Mouse (Mus musculus) MN1 (cell line): ENCODE data around the gene Slc6a2.

ENCODE experiments used
- DNase-seq: peaks from one replicate; pipeline ENCODE4 v3.0.0-alpha.2; 2016; ENCODE audit warnings: low spot score

Slc6a2 gene

DNA sequence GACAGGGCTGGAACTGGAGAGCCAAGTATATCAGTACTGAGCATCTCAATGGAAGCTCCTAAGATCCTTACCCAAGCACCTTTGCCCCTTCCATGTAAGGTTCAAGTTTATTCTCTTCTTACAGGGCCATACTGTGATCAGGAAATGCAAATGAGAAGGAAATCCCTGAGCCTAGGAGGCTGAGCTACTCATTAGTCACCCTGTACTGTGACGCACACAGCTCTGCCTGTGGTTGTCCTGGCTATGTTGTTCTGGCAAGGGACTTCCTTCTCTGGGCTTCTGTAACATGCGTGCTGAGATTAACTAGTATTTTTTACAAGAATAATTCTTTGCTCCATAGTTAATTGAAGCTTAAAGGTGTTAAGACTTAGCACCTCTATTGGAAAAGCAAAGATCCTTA, 70.8 kb downstream of the Slc6a2 start:
- DNase-seq = no peak

DNA sequence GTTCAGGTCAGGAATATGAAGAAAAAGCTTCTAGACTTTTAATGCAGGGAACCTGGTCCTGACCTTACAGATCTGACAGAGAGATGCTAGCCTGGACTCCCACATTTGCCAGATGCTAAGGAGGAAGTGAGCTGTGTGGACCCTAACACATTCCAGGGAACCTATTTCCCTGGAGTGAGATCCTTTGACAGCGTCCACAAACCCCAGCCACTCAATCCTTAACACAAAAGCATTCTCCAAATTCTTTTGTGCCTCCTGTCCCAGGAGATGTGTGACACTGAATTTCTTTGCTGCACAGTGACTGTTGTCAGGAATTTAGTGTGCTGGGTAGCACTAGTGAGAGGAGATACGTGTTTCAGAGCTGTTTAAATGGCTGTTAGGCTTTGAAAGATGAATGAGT, 79.0 kb downstream of the Slc6a2 start:
- no peak for DNase-seq

DNA sequence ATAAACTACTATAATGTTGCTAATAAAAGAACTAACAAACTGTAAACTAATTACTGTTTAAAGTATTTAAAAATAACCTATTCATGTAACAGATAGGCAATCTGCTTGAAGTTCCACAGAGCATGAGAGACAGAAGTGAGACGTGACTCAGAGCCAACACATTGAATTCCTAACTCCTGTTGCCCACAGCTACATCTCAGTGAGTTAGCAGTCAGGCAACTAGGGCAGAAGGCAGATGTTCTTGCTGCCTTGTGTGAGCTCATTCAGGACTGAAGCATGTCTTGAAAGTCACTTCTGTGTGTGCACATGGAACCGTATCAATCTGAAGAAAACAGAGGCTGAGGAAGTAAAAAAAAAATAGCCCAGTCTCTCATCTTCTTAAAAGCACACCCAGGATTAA, 80.4 kb downstream of the Slc6a2 start:
- DNase-seq = no peak

DNA sequence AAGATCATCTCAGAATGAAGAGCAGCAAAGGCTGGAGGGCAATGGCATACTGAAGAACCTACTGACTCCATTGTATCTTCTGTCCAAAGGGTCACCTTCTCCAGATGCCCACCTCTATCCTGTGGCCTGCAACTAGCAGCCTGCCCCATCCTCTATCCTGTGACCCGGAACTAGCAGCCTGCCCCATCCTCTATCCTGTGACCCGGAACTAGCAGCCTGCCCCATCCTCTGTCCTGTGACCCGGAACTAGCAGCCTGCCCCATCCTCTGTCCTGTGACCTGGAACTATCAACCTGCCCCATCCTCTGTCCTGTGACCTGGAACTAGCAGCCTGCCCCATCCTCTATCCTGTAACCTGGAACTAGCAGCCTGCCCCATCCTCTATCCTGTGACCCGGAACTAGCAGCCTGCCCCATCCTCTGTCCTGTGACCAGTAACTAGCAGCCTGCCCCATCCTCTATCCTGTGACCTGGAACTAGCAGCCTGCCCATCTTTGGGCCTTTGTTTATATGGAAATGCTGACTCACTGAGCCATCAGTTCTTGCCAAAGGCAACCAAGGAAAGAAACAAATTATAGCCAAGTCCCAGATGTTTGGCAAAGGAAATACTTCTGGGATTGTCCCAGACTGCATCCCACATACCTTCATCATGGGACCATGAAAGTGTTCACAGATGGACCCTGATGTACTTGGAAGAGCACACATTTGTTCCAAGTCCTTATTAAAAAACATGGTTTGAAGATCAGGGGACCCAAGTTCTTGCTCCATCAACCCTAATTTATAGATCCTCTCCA, 81.1 kb downstream of the Slc6a2 start:
- DNase-seq = no peak

DNA sequence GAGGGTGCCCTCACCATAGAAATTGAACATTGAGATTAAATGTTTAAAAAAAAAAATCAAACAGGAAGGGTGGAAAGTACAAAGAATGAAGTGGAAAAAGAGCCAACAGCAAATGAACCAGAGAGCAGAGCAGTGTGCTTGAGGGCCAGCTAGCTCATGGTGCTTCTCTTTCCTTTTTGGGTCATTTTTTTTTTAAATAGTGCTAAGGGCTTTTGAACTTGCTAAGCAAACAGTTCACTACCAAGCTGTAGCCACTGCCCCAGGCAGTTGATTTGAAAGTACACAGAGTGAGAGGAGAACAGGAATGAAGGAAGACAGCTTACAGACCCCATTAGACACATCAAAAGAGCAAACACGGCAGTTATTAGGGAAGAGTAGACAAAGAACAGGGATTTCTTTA, 83.2 kb downstream of the Slc6a2 start:
- DNase-seq = no peak

DNA sequence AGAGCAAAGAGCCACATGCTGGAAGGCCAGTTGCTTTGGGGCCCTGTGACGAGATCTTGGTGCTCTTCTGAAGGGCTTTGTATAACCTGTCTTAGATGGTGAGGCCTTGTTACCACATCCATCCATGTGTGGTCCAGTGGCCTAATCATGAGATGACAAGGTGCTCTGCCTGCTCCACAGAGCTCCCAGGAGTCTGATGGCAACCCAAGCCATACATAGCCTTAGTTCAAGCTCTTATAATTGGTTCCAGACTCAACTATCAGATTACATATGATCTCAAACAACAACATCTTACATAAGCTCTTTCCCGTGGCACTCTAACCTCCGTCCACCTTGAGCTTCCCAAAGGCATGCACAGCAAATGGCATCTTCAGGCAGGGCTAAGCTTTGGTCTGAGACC, 88.2 kb downstream of the Slc6a2 start, which contains the start of gene Ces1a:
TSS of gene Ces1a (minus strand) at position 101 of the 400 bp plus-strand sequence.
- DNase-seq = no peak

DNA sequence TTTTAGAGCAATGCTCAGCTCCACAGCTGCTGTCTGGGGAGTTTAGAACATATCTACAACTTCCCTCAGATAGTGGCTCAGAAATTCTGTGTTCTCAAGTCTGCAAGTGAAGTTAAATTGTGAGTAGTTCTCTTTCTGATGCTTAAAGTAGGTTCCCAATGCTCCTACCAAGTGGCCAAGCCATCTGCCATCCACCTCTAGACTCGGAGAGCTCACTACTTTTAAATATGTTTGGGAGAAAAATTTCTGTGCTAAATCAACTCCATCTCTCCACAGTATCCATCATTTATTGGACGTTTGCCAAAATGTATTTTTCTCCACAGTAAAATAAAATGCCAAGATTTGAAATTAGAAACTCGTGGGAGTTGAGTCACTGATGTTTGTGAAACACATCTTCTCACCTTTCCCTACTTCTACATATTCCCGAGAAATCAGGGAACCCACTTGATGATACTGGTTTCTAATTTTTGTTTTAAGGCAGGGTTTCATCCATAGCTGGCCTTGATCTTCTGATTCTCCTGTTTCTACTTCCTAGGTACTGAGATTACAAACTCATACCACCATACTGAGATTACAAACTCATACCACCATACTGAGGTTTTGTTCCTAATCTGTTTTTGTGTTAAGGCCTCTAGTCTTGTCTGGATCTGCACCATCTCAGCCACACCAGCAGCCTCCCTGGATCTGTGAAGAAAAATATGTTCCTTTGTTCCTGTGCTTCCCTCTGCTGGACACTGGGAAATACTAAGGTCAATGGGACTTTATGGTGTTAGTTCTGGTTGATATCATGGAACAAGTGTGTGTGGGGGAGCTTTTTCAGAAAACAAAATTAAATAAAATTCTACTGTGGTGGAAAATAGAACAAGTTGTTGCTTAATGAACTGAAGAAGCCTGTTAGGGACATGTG, 88.9 kb downstream of the Slc6a2 start:
- DNase-seq = no peak
